Mouse (Mus musculus): ENCODE measurements at regions not wholly inside any gene's neighbourhood (a gene's known extent, or its start where the extent isn't known, plus 50 kb on each side); places are given as distances from the start of the nearest gene placed in this dataset.

GRCm38 (mm10) chr11:50540136-50540535 lies 61.7 kb upstream of the Adamts2 start:
- TF ChIP-seq CTCF (IDR thresholded peaks at IDR 0.05; ENCODE audit: control insufficient read depth, insufficient read depth, insufficient replicate concordance, low read depth, low read length) = no peak
- no peak for TF ChIP-seq POLR2A (IDR thresholded peaks at IDR 0.05; ENCODE audit: control insufficient read depth, low read depth, low read length)
